Mouse (Mus musculus) limb, embryonic 14.5 days (tissue): ENCODE measurements around the gene Hid1. TPM values are rescaled to one million over a fixed set of nuclear protein-coding genes. Genes with fewer than 3 reads are reported as not detected.

Source experiments
- ATAC-seq: fragments of 200-750 bp; cut with Nextera tagmentation; 2 replicates; pipeline ENCODE4 v1.8.0; 2017; ENCODE audit warnings: low read depth, moderate number of reproducible peaks, moderate TSS enrichment; ENCODE audit not compliant: low FRiP score
- DNase-seq: peaks from one replicate; pipeline ENCODE4 v3.0.0-alpha.2; 2015; ENCODE audit warnings: low spot score
- H3K27ac ChIP-seq: fragments of 300-500 bp; sonication (generic); replicated peaks from 2 replicates; pipeline ENCODE4 v1.5.1; 2014; ENCODE audit warnings: low read depth, mild to moderate bottlenecking, low read length, moderate library complexity, mixed read lengths
- H3K27me3 ChIP-seq: fragments of 300-500 bp; sonication (generic); 2 replicates; pipeline ENCODE4 v1.6.1; 2014; ENCODE audit warnings: low read length, mixed read lengths; ENCODE audit not compliant: control insufficient read depth, insufficient read depth
- H3K36me3 ChIP-seq: fragments of 300-500 bp; sonication (generic); 2 replicates; pipeline ENCODE4 v1.6.1; 2014; ENCODE audit warnings: mild to moderate bottlenecking, low read length, moderate library complexity, mixed read lengths; ENCODE audit not compliant: control insufficient read depth, insufficient read depth
- H3K4me1 ChIP-seq: fragments of 300-500 bp; sonication (generic); 2 replicates; pipeline ENCODE4 v1.6.1; 2014; ENCODE audit warnings: antibody characterized with exemption, low read length, mixed read lengths; ENCODE audit not compliant: control insufficient read depth, insufficient read depth
- H3K4me2 ChIP-seq: fragments of 300-500 bp; sonication (generic); replicated peaks from 2 replicates; pipeline ENCODE4 v1.6.1; 2014; ENCODE audit warnings: low read depth, mild to moderate bottlenecking, low read length, moderate library complexity; ENCODE audit not compliant: severe bottlenecking
- H3K4me3 ChIP-seq: fragments of 300-500 bp; sonication (generic); replicated peaks from 2 replicates; pipeline ENCODE4 v1.5.1; 2014; ENCODE audit warnings: low read length
- H3K9ac ChIP-seq: fragments of 300-500 bp; sonication (generic); 2 replicates; pipeline ENCODE4 v1.6.1; 2014; ENCODE audit warnings: mild to moderate bottlenecking, low read depth, low read length, moderate library complexity; ENCODE audit not compliant: severe bottlenecking
- H3K9me3 ChIP-seq: fragments of 300-500 bp; sonication (generic); 2 replicates; pipeline ENCODE4 v1.6.1; 2016; ENCODE audit warnings: low read length; ENCODE audit not compliant: control insufficient read depth
- POLR2A ChIP-seq: fragments of 200-500 bp; IDR thresholded peaks from 2 replicates; pipeline ENCODE4 v1.8.0; 2012; ENCODE audit warnings: inconsistent platforms, mild to moderate bottlenecking, moderate library complexity, borderline replicate concordance; ENCODE audit not compliant: insufficient read depth, insufficient read length; ENCODE audit errors: extremely low read depth
- WGBS: fragments of 180-500 bp; shearing (Covaris S2); extraction: QIAGEN DNeasy Blood & Tissue Kit; methylation state at CpG from one replicate; pipeline ENCODE4 v1.1.7; 2014; 5-methylcytosine and 5-hydroxymethylcytosine counted together
- polyA plus RNA-seq, 2 experiments: library from polyadenylated mRNA; depleted of rRNA in 1 of 2; stranded (reverse) in 1 of 2; unstranded in 1 of 2; fragments of >200 nt; fragmentation: Nextera tagmentation in 1 of 2; extraction: Ambion mirVana in 1 of 2; gene quantifications; 2 replicates each; pipeline versions ENCODE4 v1.2.1 to v1.2.3; 2012 to 2014

Gene Hid1
- polyA plus RNA-seq, 2 experiments = 2.1 to 4.5 TPM

DNA sequence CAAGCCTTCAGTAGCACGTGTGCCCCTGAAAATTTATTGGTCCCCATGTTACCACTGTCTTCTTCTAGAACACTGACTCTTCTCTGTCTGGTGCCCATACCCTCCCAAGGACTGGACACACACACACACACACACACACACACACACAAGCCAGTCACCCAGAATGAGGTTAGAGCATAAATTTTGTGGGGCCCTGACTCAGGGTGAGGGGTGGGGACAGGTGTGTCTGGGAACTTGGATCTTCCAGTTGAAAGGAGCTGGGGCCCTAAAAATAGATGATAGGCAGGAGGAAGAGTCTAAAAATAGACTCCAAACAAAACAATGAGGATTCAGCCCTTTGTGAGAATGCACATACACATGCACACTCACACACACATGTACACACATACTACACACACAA, 58.8 kb downstream of the Hid1 start:
- H3K27ac ChIP-seq = no peak overlapping the region
- no peak overlapping the region for H3K4me2 ChIP-seq
- 0 out of 2 replicates have a peak, but pooled peaks cover 3% of the 10 kb centered on the region for H3K27me3 ChIP-seq
- WGBS = 53% methylated on average over 1 of the region's 1 CpGs
- no peak overlapping the region for H3K9ac ChIP-seq
- H3K36me3 ChIP-seq = no peaks in the 10 kb centered on the region
- H3K9me3 ChIP-seq = no peaks in the 10 kb centered on the region
- DNase-seq (no peak), ATAC-seq (no peak)
- H3K4me3 ChIP-seq = no peak overlapping the region
- no peaks in the 10 kb centered on the region for H3K4me1 ChIP-seq
- TF ChIP-seq POLR2A = no peak

DNA sequence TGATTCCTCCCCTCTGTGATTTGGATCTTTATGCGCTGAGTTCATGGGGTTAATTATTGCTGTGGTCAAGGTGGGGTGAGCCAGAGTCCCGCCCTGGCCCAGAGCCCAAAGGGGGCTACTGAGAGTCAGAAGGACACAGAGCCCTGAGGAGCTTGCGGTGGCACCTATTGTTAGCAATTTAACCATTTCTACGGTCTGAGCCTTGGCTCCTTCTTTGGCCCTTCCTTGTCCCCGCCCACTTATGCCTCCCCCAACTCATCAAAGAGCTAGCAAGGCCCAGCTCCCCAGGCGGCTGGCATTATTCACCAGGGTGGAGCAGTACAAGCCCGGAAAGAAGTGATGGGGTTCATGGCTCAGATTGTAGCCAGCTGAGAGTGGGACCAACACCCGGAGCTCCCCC, 60.7 kb downstream of the Hid1 start, which contains the start of gene Otop2:
Gene Otop2 (plus strand): TSS at position 301 of the 400 bp plus-strand sequence.
- no peak within 1 kb of the TSS for H3K4me2 ChIP-seq
- DNase-seq (no peak), ATAC-seq (no peak)
- H3K9me3 ChIP-seq = no peaks in the 10 kb centered on the region
- no peaks in the 10 kb centered on the region for H3K27me3 ChIP-seq
- H3K4me3 ChIP-seq = no peak within 1 kb of the TSS
- no peaks in the 10 kb centered on the region for H3K4me1 ChIP-seq
- no peak for TF ChIP-seq POLR2A
- no peaks in the 10 kb centered on the region for H3K36me3 ChIP-seq
- no peak within 1 kb of the TSS for H3K27ac ChIP-seq
- H3K9ac ChIP-seq = no peak within 1 kb of the TSS
- 19% methylated on average over 8 of the region's 8 CpGs for WGBS

DNA sequence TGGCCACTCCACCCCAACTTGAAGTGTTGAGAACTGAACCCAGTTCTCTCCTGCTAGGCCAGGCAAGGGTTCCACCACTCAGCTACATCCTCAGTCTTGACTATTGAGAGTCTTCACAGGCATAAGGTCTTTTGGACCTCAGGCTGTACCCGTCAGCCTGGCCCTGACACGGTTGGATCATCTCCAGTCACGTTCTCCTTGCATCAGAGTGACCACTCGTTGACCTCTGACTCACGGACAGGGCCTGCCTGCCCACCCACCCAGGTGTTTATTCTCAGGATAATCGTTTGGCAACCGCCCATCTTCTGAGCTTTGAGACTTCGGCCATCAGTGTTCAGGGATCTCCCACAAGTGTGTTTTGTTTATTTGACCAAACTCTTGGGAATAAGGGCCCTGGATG, 64.4 kb downstream of the Hid1 start:
- H3K27me3 ChIP-seq = peaks cover 7% of the 10 kb centered on the region; the same call in 1 of the 2 replicates

GRCm38 (mm10) chr11:115301351-115301750, 66.2 kb downstream of the Hid1 start:
- WGBS = 83% methylated on average over 2 of the region's 2 CpGs
- H3K27ac ChIP-seq = no peak overlapping the region
- ATAC-seq = no peak

More for the DNA sequence above, 64.4 kb downstream of the Hid1 start:
- DNase-seq = no peak
- 57% methylated on average over 8 of the region's 8 CpGs for WGBS
- Histone ChIP-seq H3K4me3 (no peak overlapping the region), H3K36me3 (no peaks in the 10 kb centered on the region), H3K27ac (no peak overlapping the region), H3K4me1 (no peaks in the 10 kb centered on the region), H3K4me2 (no peak overlapping the region), H3K9me3 (no peaks in the 10 kb centered on the region), H3K9ac (no peak overlapping the region)
- ATAC-seq = no peak
- no peak for TF ChIP-seq POLR2A

DNA sequence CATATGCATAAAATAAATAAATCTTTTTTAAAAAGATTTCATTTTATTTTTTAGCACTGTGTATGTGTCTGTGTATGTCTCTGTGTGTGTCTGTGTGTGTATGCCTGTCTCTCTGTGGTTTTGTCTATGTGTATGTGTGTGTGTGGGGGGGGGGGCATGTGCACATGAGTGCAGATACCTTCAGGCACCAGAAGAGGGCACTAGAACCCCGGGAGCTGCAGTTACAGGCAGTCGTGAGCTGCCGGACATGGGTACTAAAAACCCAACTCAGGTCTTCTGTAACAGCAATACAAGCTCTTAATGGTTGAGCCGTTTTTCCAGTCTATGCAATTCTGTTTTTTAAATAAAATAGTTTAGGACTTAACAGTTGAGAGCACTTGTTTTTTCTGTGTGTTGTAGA, 66.8 kb downstream of the Hid1 start:
- no peak for TF ChIP-seq POLR2A
- 81% methylated on average over 4 of the region's 4 CpGs for WGBS
- Histone ChIP-seq H3K9ac (no peak overlapping the region), H3K4me1 (no peaks in the 10 kb centered on the region), H3K27me3 (peaks cover 27% of the 10 kb centered on the region), H3K4me3 (no peak overlapping the region), H3K27ac (no peak overlapping the region), H3K9me3 (no peaks in the 10 kb centered on the region), H3K36me3 (no peaks in the 10 kb centered on the region), H3K4me2 (no peak overlapping the region)
- no peak for ATAC-seq
- DNase-seq = no peak

More at GRCm38 (mm10) chr11:115301351-115301750, 66.2 kb downstream of the Hid1 start:
- no peak overlapping the region for H3K9ac ChIP-seq
- no peak overlapping the region for H3K4me3 ChIP-seq
- H3K27me3 ChIP-seq = peaks cover 26% of the 10 kb centered on the region
- no peaks in the 10 kb centered on the region for H3K36me3 ChIP-seq
- no peak for TF ChIP-seq POLR2A
- no peak overlapping the region for H3K4me2 ChIP-seq
- DNase-seq = no peak
- H3K9me3 ChIP-seq = no peaks in the 10 kb centered on the region
- H3K4me1 ChIP-seq = no peaks in the 10 kb centered on the region

GRCm38 (mm10) chr11:115298160-115298559, 69.4 kb downstream of the Hid1 start:
- no peak for TF ChIP-seq POLR2A
- Histone ChIP-seq H3K4me2 (no peak overlapping the region), H3K4me3 (no peak overlapping the region), H3K9me3 (no peaks in the 10 kb centered on the region), H3K27me3 (peaks cover 27% of the 10 kb centered on the region), H3K27ac (no peak overlapping the region), H3K9ac (no peak overlapping the region), H3K36me3 (no peaks in the 10 kb centered on the region), H3K4me1 (no peaks in the 10 kb centered on the region)
- no peak for DNase-seq
- 51% methylated on average over 8 of the region's 8 CpGs for WGBS
- ATAC-seq = no peak

Other genes with a start within 250 kb of the Hid1 start
- gene Cd300lf, start 233.8 kb downstream of the Hid1 start, polyA plus RNA-seq (2012; rRNA removed) = 0.35 and 0.65 TPM in 2 replicates
- 0.14 and 0.29 TPM in 2 replicates for gene Cd300lf, start 233.8 kb downstream of the Hid1 start, polyA plus RNA-seq (2014; fragmentation: Nextera tagmentation; extraction: Ambion mirVana)
- 19.1 and 22.0 TPM in 2 replicates for gene Slc9a3r1, start 204.4 kb downstream of the Hid1 start, polyA plus RNA-seq (2012; rRNA removed)
- 29.9 and 33.7 TPM in 2 replicates for gene Slc9a3r1, start 204.4 kb downstream of the Hid1 start, polyA plus RNA-seq (2014; fragmentation: Nextera tagmentation; extraction: Ambion mirVana)
- 9.2 and 16.9 TPM in 2 replicates for gene Tmem104, start 180.3 kb downstream of the Hid1 start, polyA plus RNA-seq (2012; rRNA removed)
- gene Tmem104, start 180.3 kb downstream of the Hid1 start, polyA plus RNA-seq (2014; fragmentation: Nextera tagmentation; extraction: Ambion mirVana) = 11.4 and 12.4 TPM in 2 replicates
- 25.6 and 32.1 TPM in 2 replicates for gene Nat9, start 179.9 kb downstream of the Hid1 start, polyA plus RNA-seq (2012; rRNA removed)
- 20.0 and 24.3 TPM in 2 replicates for gene Nat9, start 179.9 kb downstream of the Hid1 start, polyA plus RNA-seq (2014; fragmentation: Nextera tagmentation; extraction: Ambion mirVana)
- 0.20 and 0.21 TPM in 2 replicates for gene Grin2c, start 100.5 kb downstream of the Hid1 start, polyA plus RNA-seq (2012; rRNA removed)
- not detected in 2 replicates for gene Grin2c, start 100.5 kb downstream of the Hid1 start, polyA plus RNA-seq (2014; fragmentation: Nextera tagmentation; extraction: Ambion mirVana)
- gene Fdxr, start 90.7 kb downstream of the Hid1 start, polyA plus RNA-seq (2012; rRNA removed) = 16.8 and 21.8 TPM in 2 replicates
- gene Fdxr, start 90.7 kb downstream of the Hid1 start, polyA plus RNA-seq (2014; fragmentation: Nextera tagmentation; extraction: Ambion mirVana) = 11.5 and 13.0 TPM in 2 replicates
- gene Fads6, start 70.1 kb downstream of the Hid1 start, polyA plus RNA-seq (2012; rRNA removed) = 0.35 and 0.40 TPM in 2 replicates
- gene Fads6, start 70.1 kb downstream of the Hid1 start, polyA plus RNA-seq (2014; fragmentation: Nextera tagmentation; extraction: Ambion mirVana) = 0.12 TPM in 1 of 2 replicates, not detected in the other
- gene Otop2, start 60.6 kb downstream of the Hid1 start, polyA plus RNA-seq (2012; rRNA removed) = 0.29 and 0.44 TPM in 2 replicates
- 0.08 and 0.19 TPM in 2 replicates for gene Otop2, start 60.6 kb downstream of the Hid1 start, polyA plus RNA-seq (2014; fragmentation: Nextera tagmentation; extraction: Ambion mirVana)
- gene Ush1g, start 45.7 kb downstream of the Hid1 start, polyA plus RNA-seq (2012; rRNA removed) = not detected in 2 replicates
- gene Ush1g, start 45.7 kb downstream of the Hid1 start, polyA plus RNA-seq (2014; fragmentation: Nextera tagmentation; extraction: Ambion mirVana) = not detected in 2 replicates
- not detected in 2 replicates for gene Otop3, start 33.0 kb downstream of the Hid1 start, polyA plus RNA-seq (2012; rRNA removed)
- not detected in 2 replicates for gene Otop3, start 33.0 kb downstream of the Hid1 start, polyA plus RNA-seq (2014; fragmentation: Nextera tagmentation; extraction: Ambion mirVana)
- 18.8 and 23.9 TPM in 2 replicates for gene Cdr2l, start 14.2 kb upstream of the Hid1 start, polyA plus RNA-seq (2012; rRNA removed)
- gene Cdr2l, start 14.2 kb upstream of the Hid1 start, polyA plus RNA-seq (2014; fragmentation: Nextera tagmentation; extraction: Ambion mirVana) = 10.9 and 11.1 TPM in 2 replicates
- 76.7 and 92.2 TPM in 2 replicates for gene Mrpl58, start 36.0 kb upstream of the Hid1 start, polyA plus RNA-seq (2012; rRNA removed)
- gene Mrpl58, start 36.0 kb upstream of the Hid1 start, polyA plus RNA-seq (2014; fragmentation: Nextera tagmentation; extraction: Ambion mirVana) = 169 and 181 TPM in 2 replicates
- gene Atp5h, start 52.2 kb upstream of the Hid1 start, polyA plus RNA-seq (2012; rRNA removed) = 294 and 427 TPM in 2 replicates
- gene Atp5h, start 52.2 kb upstream of the Hid1 start, polyA plus RNA-seq (2014; fragmentation: Nextera tagmentation; extraction: Ambion mirVana) = 870 and 933 TPM in 2 replicates
- 30.0 and 30.5 TPM in 2 replicates for gene Kctd2, start 52.4 kb upstream of the Hid1 start, polyA plus RNA-seq (2012; rRNA removed)
- gene Kctd2, start 52.4 kb upstream of the Hid1 start, polyA plus RNA-seq (2014; fragmentation: Nextera tagmentation; extraction: Ambion mirVana) = 26.3 and 27.8 TPM in 2 replicates
- not detected in 2 replicates for gene Trim80, start 72.8 kb upstream of the Hid1 start, polyA plus RNA-seq (2012; rRNA removed)
- 0.15 TPM in 1 of 2 replicates, not detected in the other for gene Trim80, start 72.8 kb upstream of the Hid1 start, polyA plus RNA-seq (2014; fragmentation: Nextera tagmentation; extraction: Ambion mirVana)
- 0.04 and 0.08 TPM in 2 replicates for gene Slc16a5, start 94.7 kb upstream of the Hid1 start, polyA plus RNA-seq (2012; rRNA removed)
- not detected in 2 replicates for gene Slc16a5, start 94.7 kb upstream of the Hid1 start, polyA plus RNA-seq (2014; fragmentation: Nextera tagmentation; extraction: Ambion mirVana)
- gene Armc7, start 107.9 kb upstream of the Hid1 start, polyA plus RNA-seq (2012; rRNA removed) = 7.5 and 9.7 TPM in 2 replicates
- 8.4 and 8.5 TPM in 2 replicates for gene Armc7, start 107.9 kb upstream of the Hid1 start, polyA plus RNA-seq (2014; fragmentation: Nextera tagmentation; extraction: Ambion mirVana)
- 51.8 and 55.4 TPM in 2 replicates for gene Nt5c, start 124.1 kb upstream of the Hid1 start, polyA plus RNA-seq (2012; rRNA removed)
- 70.6 and 76.6 TPM in 2 replicates for gene Nt5c, start 124.1 kb upstream of the Hid1 start, polyA plus RNA-seq (2014; fragmentation: Nextera tagmentation; extraction: Ambion mirVana)
- gene Jpt1, start 146.6 kb upstream of the Hid1 start, polyA plus RNA-seq (2012; rRNA removed) = 411 and 458 TPM in 2 replicates
- gene Jpt1, start 146.6 kb upstream of the Hid1 start, polyA plus RNA-seq (2014; fragmentation: Nextera tagmentation; extraction: Ambion mirVana) = 541 and 547 TPM in 2 replicates
- 543 and 563 TPM in 2 replicates for gene Sumo2, start 168.5 kb upstream of the Hid1 start, polyA plus RNA-seq (2012; rRNA removed)
- 942 and 968 TPM in 2 replicates for gene Sumo2, start 168.5 kb upstream of the Hid1 start, polyA plus RNA-seq (2014; fragmentation: Nextera tagmentation; extraction: Ambion mirVana)
- gene Nup85, start 196.7 kb upstream of the Hid1 start, polyA plus RNA-seq (2012; rRNA removed) = 184 and 187 TPM in 2 replicates
- 144 and 148 TPM in 2 replicates for gene Nup85, start 196.7 kb upstream of the Hid1 start, polyA plus RNA-seq (2014; fragmentation: Nextera tagmentation; extraction: Ambion mirVana)
- 40.2 and 47.4 TPM in 2 replicates for gene Mrps7, start 236.2 kb upstream of the Hid1 start, polyA plus RNA-seq (2012; rRNA removed)
- 86.6 and 89.0 TPM in 2 replicates for gene Mrps7, start 236.2 kb upstream of the Hid1 start, polyA plus RNA-seq (2014; fragmentation: Nextera tagmentation; extraction: Ambion mirVana)
- gene Gga3, start 236.3 kb upstream of the Hid1 start, polyA plus RNA-seq (2012; rRNA removed) = 39.5 and 48.2 TPM in 2 replicates
- gene Gga3, start 236.3 kb upstream of the Hid1 start, polyA plus RNA-seq (2014; fragmentation: Nextera tagmentation; extraction: Ambion mirVana) = 17.7 and 19.1 TPM in 2 replicates
- gene Mif4gd, start 245.2 kb upstream of the Hid1 start, polyA plus RNA-seq (2012; rRNA removed) = 34.2 and 36.1 TPM in 2 replicates
- 23.1 and 23.5 TPM in 2 replicates for gene Mif4gd, start 245.2 kb upstream of the Hid1 start, polyA plus RNA-seq (2014; fragmentation: Nextera tagmentation; extraction: Ambion mirVana)